Mouse (Mus musculus): ENCODE results near the gene Slc22a18. TPM values are rescaled to one million over a fixed set of nuclear protein-coding genes. Genes with fewer than 3 reads are reported as not detected.
A peak's percentile ranks its signal among the peaks of the same experiment; 100 is the strongest.

Gene Slc22a18
- polyA plus RNA-seq, 2 experiments: 7.2 to 9.4 TPM

DNA sequence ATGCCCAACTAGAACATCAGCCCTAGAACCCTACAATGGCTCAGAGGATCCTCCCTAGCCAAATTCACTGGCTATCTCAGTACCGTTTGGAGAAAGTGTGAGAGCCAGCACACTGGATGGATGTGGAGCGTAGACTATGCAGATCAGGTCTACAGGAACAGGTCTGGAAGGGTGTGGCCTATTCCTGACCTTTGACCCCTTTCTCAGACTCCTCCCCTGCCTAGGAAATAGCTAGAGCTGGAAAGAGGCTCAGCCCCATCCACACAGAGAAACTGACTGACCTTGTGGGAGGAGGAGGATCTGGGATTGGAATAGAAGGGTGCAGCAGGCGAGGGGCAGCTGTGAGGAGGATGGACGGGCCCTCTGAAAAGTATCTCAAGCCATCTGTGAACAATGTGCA is 25.0 kb downstream of the Slc22a18 start:
- no peak for DNase-seq (ENCODE audit: low read depth in 3 of 3, low spot score in 3 of 3)

DNA sequence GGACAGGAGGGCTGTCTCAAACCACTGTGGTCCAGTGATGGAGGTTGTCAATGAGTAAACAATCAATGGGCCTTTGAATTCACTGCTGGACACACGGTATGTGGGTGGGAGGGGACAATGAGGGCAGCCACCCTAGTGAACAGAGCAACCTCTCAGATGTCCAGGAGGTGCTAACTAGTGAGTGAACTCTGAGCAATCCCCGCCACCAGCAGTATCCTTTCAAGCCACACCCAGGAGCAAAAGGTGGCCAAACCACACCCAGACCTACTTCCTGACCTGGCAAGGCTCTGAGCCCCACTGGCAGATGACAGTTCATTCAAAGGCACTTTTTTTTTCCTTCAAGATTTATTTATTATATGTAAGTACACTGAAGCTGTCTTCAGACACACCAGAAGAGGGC is 27.4 kb downstream of the Slc22a18 start:
- Histone ChIP-seq H3K27ac (no peak overlapping the region), H3K9ac (replicated peaks) (no peak overlapping the region), H3K4me1 (replicated peaks; ENCODE audit: control insufficient read depth in 2 of 2, insufficient read depth in 2 of 2, low read length in 1 of 2) (peaks cover under 1 to 5% of the 10 kb centered on the region in 2 experiments; a peak in 2 of 4 replicates), H3K4me3 (ENCODE audit: insufficient read depth in 1 of 2, low read depth in 2 of 2, low read length in 2 of 2) (no peak overlapping the region), H3K9me3 (ENCODE audit: control insufficient read depth, low read length) (no peaks in the 10 kb centered on the region), H3K27me3 (ENCODE audit: control insufficient read depth, insufficient read depth, low read length) (peaks cover 42% of the 10 kb centered on the region), H3K36me3 (replicated peaks; ENCODE audit: control insufficient read depth, insufficient read depth, low read depth) (no peaks in the 10 kb centered on the region), H3K4me2 (ENCODE audit: low read depth) (no peak overlapping the region)
- ATAC-seq (ENCODE audit: insufficient read depth): no peak
- TF ChIP-seq CTCF (IDR thresholded peaks at IDR 0.05; ENCODE audit: low read depth) (no peak), EP300 (IDR thresholded peaks at IDR 0.05; ENCODE audit: low read depth) (no peak)
- DNase-seq (ENCODE audit: low read depth in 3 of 3, low spot score in 3 of 3): no peak
- WGBS (ENCODE audit: insufficient replicate concordance): 22% methylated on average over 2 of the region's 2 CpGs

More for the DNA sequence above, 25.0 kb downstream of the Slc22a18 start:
- no peak overlapping the region for H3K9ac ChIP-seq (replicated peaks)
- TF ChIP-seq CTCF (IDR thresholded peaks at IDR 0.05; ENCODE audit: low read depth) (no peak), EP300 (IDR thresholded peaks at IDR 0.05; ENCODE audit: low read depth) (no peak)
- no peaks in the 10 kb centered on the region for H3K9me3 ChIP-seq (ENCODE audit: control insufficient read depth, low read length)
- no peak overlapping the region for H3K4me2 ChIP-seq (ENCODE audit: low read depth)
- WGBS (ENCODE audit: insufficient replicate concordance): 67% methylated on average over 4 of the region's 4 CpGs
- H3K4me1 ChIP-seq (replicated peaks; ENCODE audit: control insufficient read depth in 2 of 2, insufficient read depth in 2 of 2, low read length in 1 of 2): peaks cover 3 to 12% of the 10 kb centered on the region in 2 experiments
- ATAC-seq (ENCODE audit: insufficient read depth): no peak
- H3K4me3 ChIP-seq (ENCODE audit: insufficient read depth in 1 of 2, low read depth in 2 of 2, low read length in 2 of 2): no peak overlapping the region
- H3K27ac ChIP-seq: no peak overlapping the region
- no peaks in the 10 kb centered on the region for H3K36me3 ChIP-seq (replicated peaks; ENCODE audit: control insufficient read depth, insufficient read depth, low read depth)
- H3K27me3 ChIP-seq (ENCODE audit: control insufficient read depth, insufficient read depth, low read length): peaks cover 34% of the 10 kb centered on the region

DNA sequence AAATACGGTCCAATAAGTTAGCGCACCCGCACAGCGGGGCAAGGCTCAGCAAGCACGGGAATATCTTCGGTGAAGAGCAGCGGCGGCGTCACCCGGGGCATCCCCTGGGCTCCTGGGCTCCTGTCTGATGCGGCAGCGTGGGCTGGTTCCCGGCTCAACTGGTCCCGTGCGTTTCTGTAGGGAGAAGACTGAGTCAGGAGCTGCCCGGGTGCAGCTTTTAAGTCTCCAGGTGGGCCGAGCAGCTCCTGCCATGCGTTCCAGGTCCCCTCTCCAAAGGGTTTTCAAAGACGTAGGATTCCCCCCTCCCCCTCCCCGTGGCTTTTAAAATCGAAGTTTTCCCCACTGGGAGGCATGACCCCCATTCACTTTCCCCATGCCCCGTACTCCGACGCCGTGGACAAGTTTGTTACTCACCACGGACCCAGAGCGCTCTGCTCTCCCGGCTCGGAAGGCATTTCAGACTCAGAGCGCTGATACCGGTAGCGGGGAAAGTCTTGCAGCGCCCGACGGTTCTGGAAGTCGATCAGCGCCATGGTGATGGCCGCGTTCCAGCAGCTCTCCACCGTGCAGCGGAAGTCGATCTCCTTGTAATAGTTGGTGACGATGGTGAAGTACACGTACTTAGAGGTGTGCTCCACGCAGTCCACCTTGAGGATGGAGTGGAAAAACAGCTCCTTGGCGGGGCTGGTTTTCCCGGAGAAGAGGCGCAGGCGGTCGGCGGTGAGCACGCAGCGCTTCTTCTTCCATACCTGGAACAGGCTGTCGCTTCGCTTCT is 28.3 kb downstream of the Slc22a18 start:
- no peak for ATAC-seq (ENCODE audit: insufficient read depth)
- TF ChIP-seq CTCF (IDR thresholded peaks at IDR 0.05; ENCODE audit: low read depth) (no peak), EP300 (IDR thresholded peaks at IDR 0.05; ENCODE audit: low read depth) (no peak)

DNA sequence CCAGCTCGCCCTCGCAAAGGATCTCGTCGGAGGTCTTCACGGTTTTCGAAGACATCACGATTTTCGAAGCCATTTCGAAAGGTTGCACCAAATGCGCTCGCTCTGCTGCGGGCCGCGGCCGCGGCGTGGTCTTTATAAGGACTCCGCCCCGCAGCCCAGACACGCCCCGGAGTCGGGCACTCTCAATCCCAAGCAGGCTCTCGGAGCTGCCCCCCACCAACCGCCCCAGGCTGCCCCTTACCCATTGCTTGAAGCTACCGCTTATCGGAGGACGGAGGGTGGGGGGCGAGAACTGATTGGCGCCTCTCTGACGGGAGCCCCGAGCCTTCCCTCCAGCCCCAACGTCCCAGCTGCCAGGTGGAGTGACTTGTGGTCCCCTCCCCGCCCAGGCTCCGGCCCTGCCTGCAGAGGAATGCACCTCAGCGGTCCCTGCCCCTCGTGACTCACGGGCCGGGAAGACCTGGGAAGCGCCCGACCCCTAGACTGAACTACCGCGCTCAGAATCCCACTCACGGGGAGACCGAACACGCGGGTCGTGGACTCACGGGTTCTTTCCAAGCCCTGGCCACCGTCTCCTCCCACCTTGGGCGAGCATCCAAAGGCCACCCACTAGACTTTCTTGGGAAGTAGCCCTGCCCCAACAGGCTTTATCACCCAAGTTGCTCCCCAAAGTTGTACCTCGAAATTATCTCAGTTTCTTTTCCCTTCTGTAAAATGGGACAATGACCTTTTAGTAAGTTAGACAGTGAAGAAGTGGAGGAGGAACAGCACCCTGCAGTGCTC is 29.1 kb downstream of the Slc22a18 start, which contains the start of gene Phlda2:
Phlda2 (minus strand) TSS at position 733 of the 783 bp plus-strand sequence.
- ATAC-seq (ENCODE audit: insufficient read depth) (peak; percentile 7; the same call in 1 of the 2 replicates), DNase-seq (ENCODE audit: low read depth in 3 of 3, low spot score in 3 of 3) (no peak)
- Histone ChIP-seq H3K9ac (replicated peaks) (no peak within 1 kb of the TSS), H3K9me3 (ENCODE audit: control insufficient read depth, low read length) (no peaks in the 10 kb centered on the region), H3K4me1 (replicated peaks; ENCODE audit: control insufficient read depth in 2 of 2, insufficient read depth in 2 of 2, low read length in 1 of 2) (no peaks in the 10 kb centered on the region), H3K27ac (no peak within 1 kb of the TSS), H3K36me3 (replicated peaks; ENCODE audit: control insufficient read depth, insufficient read depth, low read depth) (no peaks in the 10 kb centered on the region), H3K4me2 (ENCODE audit: low read depth) (peak within 1 kb of the TSS; percentile 59), H3K27me3 (ENCODE audit: control insufficient read depth, insufficient read depth, low read length) (peaks cover 42% of the 10 kb centered on the region), H3K4me3 (ENCODE audit: insufficient read depth in 1 of 2, low read depth in 2 of 2, low read length in 2 of 2) (peak within 1 kb of the TSS; percentile 41 to 48)
- TF ChIP-seq CTCF (IDR thresholded peaks at IDR 0.05; ENCODE audit: low read depth) (no peak), EP300 (IDR thresholded peaks at IDR 0.05; ENCODE audit: low read depth) (no peak)
- 1% methylated on average over 51 of the region's 51 CpGs for WGBS (ENCODE audit: insufficient replicate concordance)

More for the DNA sequence above, 28.3 kb downstream of the Slc22a18 start:
- DNase-seq (ENCODE audit: low read depth in 3 of 3, low spot score in 3 of 3): no peak
- 3% methylated on average over 55 of the region's 55 CpGs for WGBS (ENCODE audit: insufficient replicate concordance)
- peak overlapping the region; percentile 59 for H3K4me2 ChIP-seq (ENCODE audit: low read depth)
- H3K9me3 ChIP-seq (ENCODE audit: control insufficient read depth, low read length): no peaks in the 10 kb centered on the region
- no peaks in the 10 kb centered on the region for H3K4me1 ChIP-seq (replicated peaks; ENCODE audit: control insufficient read depth in 2 of 2, insufficient read depth in 2 of 2, low read length in 1 of 2)
- H3K27me3 ChIP-seq (ENCODE audit: control insufficient read depth, insufficient read depth, low read length): peaks cover 42% of the 10 kb centered on the region
- H3K4me3 ChIP-seq (ENCODE audit: insufficient read depth in 1 of 2, low read depth in 2 of 2, low read length in 2 of 2): peak overlapping the region; percentile 41 to 48
- no peak overlapping the region for H3K9ac ChIP-seq (replicated peaks)
- H3K36me3 ChIP-seq (replicated peaks; ENCODE audit: control insufficient read depth, insufficient read depth, low read depth): no peaks in the 10 kb centered on the region
- H3K27ac ChIP-seq: no peak overlapping the region

DNA sequence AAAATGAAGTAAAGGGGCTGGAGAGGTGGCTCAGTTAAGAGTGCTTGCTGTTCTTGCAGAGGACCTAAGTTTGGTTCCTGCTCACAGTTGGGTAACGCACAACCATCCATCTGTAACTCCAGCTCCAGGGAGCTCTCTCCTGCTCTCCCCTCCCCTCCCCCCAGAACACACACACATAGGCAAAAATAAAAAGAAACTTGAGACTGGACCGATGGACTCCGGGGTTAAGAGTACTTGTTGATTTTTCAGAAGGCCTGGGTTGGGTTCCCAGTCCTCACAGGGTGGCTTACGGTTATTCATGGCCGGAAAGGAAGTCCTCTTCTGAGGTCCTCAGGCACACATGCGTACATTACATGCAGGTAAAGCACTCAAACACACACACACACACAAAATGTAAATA is 30.4 kb downstream of the Slc22a18 start:
- H3K27ac ChIP-seq: no peak overlapping the region
- no peak overlapping the region for H3K4me2 ChIP-seq (ENCODE audit: low read depth)
- no peaks in the 10 kb centered on the region for H3K9me3 ChIP-seq (ENCODE audit: control insufficient read depth, low read length)
- ATAC-seq (ENCODE audit: insufficient read depth) (no peak), DNase-seq (ENCODE audit: low read depth in 3 of 3, low spot score in 3 of 3) (no peak)
- 71% methylated on average over 6 of the region's 6 CpGs for WGBS (ENCODE audit: insufficient replicate concordance)
- H3K27me3 ChIP-seq (ENCODE audit: control insufficient read depth, insufficient read depth, low read length): peaks cover 42% of the 10 kb centered on the region
- no peaks in the 10 kb centered on the region for H3K4me1 ChIP-seq (replicated peaks; ENCODE audit: control insufficient read depth in 2 of 2, insufficient read depth in 2 of 2, low read length in 1 of 2)
- TF ChIP-seq CTCF (IDR thresholded peaks at IDR 0.05; ENCODE audit: low read depth): no peak
- no peak for TF ChIP-seq EP300 (IDR thresholded peaks at IDR 0.05; ENCODE audit: low read depth)
- H3K9ac ChIP-seq (replicated peaks): no peak overlapping the region
- no peaks in the 10 kb centered on the region for H3K36me3 ChIP-seq (replicated peaks; ENCODE audit: control insufficient read depth, insufficient read depth, low read depth)
- H3K4me3 ChIP-seq (ENCODE audit: insufficient read depth in 1 of 2, low read depth in 2 of 2, low read length in 2 of 2): no peak overlapping the region

Data from liver, embryonic 14.5 days (tissue).